Mouse (Mus musculus) heart, postnatal 4 days (tissue): ENCODE measurements at regions not wholly inside any gene's neighbourhood (a gene's known extent, or its start where the extent isn't known, plus 50 kb on each side); places are given as distances from the start of the nearest gene placed in this dataset.

Experiments
- DNase-seq: peaks from one replicate; pipeline ENCODE4 v3.0.0; 2021

DNA sequence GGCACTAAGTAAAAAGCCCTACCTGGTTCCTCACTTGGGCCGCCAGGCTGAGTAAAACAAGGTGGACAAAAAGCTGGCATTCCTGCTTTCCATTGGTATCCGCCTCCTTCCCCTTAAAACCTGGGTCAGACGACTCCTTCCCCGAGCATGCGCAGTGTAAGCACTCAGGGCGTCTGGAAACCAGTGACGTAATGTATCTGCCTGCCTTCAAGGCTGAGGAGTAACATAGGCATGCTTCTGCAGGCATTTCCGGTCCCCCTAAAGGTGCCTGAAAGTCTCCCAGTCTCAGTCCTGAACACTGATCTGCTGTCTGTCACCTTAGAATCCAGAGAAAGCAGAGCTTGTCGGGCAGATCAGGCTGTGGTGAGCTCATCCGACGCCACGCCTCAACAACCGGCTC lies 140.7 kb downstream of the Cd24a start:
- DNase-seq, result no peak

DNA sequence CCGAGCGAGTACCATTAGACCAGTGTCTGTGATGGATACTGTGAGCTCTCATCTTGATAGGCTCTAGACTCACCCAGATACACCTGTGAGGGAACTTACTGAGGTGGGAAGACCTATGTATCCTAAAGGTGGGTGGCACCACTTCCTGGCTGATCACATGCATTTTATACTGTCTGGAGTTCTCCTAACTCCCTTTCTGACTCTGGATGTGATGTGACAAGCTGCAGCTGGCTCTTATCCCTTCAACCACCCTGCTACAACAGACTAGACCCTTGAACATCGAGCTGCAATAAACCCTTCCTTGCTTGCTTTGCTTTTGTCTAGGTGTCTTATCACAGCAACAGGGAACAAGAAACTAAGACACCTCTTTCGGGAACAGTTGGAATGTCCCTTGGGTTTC lies 143.3 kb downstream of the Cd24a start:
- DNase-seq, result no peak

DNA sequence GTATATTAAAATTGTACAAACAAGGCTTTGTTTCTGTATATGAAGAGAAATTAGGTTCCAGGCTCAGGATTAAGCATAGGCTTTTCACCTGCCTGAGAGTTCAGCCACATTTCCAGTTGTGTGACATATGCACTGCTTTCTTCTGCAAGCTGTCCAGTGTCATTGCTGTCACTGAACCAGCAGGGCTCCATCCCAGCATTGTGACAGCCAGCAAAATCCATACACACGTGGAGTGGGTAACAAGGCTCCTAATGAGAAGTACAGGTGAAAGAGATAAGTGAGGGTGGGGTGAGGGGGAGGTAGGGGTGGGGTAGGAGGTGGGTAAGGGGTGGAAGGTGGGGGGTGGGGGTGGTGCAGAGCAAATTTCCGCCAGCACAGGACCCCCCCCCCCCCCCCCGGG lies 144.1 kb downstream of the Cd24a start:
- no peak for DNase-seq

DNA sequence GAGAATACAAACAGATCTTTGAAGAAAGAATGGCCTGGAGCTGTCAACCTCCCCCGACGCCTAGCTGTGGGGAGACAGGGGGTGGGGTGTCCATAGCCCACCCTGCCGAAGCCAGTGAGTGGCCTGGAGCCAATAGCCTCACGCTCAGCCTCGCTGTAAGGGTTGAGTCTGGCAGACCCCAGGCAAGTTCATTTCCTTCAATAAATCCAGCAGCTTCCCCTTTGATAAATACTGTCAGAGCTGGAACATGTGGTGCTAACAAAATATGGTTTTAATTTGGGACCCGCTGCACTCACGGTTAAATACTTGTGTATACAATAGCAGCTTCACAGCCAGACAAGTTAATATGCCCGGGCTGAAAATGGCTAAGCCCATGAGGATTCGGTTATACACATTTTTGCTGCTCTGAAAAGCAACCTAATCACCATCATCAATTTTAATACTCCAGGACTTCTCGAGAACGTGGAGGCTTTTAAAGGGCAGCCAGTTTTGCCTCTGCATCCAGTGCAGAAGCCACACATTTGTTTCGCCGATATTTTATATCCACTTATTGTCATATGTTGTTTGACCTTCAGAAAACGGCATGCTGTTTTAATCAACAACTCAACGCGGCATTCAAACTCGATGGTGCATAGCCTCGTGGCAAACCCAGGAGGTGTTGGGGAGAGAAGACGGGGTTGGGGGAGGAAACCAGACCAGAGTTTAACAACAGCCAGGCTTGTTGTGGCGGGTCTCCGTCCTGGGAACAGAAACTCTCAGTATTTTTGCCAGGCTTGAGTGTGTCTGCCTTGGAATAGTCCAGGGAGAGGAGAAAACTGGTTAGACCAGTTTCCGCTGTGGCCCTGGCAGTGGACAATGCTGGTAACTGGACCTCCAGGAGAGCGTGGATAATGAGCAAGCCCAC lies 144.9 kb downstream of the Cd24a start:
- peak; percentile 20 for DNase-seq

DNA sequence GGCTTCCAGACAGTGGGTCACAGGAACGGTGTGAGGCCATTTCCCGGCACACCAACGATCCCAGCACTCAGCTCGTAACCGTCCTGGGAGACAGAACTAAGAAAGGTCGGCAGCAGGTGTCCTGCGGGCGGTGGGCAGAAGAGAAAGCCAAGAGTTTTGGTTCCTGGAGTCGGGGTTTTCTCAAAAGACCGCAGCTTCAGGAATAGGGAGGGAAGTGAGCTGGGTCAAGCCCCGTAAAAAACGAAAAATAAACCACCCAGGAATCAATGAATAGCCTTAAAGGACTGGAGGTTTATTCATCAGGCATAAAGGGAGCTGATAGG lies 145.5 kb downstream of the Cd24a start:
- DNase-seq, result no peak

DNA sequence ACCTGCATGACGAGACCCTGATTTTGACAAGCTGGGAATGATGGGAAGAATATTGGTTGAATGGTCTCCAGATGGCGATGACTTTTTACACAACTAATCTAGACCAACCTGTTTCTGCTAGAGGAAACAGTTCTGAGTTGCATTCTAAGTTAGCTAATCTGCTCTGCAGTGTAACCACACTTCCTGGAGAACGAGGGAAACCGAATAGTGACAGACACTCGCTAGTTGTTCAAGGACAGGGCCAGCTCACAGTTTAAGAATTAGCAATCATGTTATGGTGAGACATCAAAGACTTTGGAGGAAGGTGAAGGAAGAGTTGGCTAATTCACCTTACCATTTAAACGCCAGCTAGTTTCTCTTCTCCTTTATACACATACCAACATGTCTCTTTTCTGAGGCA lies 149.7 kb downstream of the Cd24a start:
- DNase-seq, result no peak

DNA sequence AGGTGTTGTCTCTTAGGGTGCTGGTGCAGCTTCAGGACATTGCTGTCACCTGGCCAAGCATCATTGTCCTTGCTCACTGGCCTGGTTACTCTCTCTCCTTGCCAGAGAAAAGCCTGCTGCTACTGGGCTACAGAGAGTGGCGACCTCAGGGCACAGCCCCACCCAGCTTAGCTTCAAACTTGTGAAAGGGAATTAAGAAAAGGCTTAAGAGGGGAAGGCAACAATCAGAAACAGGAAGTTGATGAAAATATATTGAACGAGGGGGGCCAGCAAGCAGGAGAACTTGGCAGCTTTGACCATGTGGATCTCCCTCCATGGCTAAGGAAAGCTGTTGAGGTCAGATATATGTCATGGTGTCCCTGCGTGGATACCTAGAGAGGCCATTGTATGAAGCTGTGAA lies 151.1 kb downstream of the Cd24a start:
- DNase-seq, result no peak

DNA sequence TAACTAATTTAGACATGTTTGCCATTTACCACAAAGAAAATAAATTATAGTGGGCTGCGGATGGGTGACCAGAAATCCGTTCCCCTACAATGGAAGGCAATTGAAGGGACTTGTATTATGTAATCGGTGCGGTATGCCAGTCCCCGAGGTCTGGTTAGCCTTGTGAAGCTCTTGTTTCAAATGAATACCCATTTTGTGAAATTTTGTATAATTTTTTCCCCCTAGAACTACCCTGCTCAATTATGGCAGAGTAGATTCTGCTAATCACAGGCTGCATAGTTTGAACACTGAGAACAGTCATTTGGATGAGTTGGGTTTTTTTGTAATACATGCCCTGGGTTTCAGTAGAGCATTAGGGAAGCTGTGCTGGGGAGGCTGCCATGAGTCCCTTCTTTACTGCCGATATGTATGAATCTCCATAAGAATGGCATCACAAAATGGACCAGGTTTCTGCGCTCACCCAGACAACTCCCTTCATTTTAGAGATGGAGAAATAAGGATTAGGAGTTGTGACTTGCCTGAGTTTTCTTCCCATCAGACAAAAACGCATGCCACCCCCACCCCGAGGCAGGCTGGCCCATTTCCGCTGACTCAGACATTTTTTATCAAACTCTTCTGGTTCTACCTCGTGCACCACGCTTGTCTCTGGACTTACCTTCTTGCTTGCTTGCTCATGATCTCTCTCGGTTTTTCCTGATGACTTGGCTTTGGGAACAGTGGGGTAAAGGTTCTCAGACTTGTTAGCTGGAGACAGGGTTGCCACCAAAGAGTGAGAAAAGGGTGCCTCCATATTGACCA lies 155.7 kb downstream of the Cd24a start:
- no peak for DNase-seq

DNA sequence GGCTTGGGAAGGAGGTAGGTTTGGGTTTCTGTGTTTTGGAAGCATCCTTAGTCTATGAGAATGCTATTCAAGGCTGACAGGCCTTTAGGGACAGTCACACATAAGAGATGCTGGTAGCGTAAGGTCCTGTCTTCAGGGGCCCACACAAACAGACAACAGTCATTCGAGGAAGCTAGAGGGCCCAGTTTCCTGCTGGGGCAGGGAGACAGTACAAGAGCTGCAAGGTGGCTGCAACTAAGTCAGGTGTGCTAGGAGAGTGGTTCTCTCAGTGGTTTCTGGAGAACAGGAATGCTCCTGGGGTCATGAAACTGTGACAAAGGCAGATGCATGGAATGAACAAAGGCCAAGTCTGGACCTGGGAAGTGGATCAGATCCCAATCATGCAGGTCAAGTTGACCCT lies 161.1 kb downstream of the Cd24a start:
- DNase-seq, result no peak

DNA sequence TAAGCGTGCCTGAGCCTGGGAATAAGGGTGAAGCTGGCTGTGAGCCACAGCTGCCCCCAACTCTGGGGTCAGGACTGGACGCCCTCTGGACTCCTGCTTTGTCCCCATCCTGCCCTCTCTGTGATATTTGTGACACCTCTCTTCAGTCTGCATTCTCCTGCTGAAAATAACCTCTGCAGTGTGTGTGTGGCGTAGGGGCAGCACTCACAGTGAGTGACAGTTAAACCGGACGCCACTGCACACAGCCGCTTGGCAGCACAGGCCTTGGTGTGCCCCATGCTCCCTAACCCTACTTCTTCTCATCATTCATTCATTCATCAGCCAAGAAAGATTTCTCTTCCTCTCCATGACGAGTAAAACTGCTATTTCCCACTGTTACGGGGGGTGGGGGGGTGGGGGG lies 161.6 kb downstream of the Cd24a start:
- DNase-seq, result peak; percentile 28

DNA sequence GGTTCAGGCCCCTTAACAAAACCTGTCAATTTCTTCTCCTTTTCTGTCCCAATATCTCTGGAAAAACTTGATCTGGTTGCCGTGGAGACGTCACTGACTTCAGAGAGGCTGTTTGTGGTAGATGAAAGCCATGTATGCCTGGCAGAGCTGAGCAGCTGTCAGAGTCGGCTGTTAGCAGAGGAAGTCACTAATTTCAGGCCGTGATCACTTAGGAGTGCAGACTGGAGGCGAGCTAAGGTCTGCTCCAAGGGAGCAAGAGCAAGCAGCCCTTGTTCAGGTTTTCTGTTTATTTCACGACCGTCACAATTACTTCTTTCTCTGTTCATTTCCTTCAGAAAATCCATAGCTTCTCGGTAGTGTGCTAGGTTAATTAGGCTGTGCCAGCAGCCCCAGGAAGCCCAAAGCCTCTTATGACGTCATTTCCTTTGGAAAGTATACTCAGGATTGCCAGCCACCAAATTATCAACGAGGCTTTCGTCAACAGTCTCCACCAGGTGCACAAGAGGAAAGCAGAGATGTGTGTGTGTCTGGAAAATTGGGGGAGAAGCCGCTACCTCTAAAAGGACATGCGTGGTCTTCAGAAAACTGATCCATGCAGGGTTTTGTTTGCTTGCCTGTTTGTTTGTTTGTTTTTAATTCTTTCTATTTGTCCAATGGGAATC lies 161.2 kb downstream of the Qrsl1 start:
- peak; percentile 13 for DNase-seq

DNA sequence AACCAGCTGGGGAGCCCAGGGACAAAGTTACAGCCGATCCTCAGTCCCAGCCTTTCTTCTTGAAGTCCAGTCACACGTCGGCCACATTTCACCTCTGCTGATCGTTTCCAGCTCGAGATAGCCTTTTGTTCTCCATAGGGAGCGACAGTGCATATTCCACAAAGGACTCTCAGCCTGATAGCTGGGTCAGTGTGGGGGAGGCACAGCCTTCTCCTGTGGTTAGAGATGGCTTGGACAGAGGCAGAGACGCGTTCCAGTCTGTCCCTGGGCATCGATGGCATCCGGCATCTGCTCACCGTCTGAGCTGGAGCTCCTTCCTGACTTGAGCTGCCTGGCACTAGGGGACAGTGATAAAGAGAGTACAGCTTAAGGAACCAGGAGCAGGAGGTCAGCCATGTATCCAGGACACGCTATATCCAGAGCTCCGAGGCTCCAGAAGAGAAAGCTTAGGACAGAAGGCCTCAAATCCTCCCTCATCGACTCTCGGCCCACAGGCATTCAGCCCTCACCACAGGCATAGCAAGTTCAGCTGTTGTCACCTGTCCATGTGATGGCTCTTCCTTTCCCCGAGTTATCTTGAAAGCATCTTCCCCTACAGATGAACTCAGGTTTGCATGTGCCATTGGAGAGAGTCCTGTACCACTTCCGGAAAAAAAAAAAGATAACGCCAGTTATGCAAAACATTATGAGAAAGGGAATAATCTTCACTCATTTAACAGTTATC lies 160.0 kb downstream of the Qrsl1 start:
- DNase-seq, result no peak

DNA sequence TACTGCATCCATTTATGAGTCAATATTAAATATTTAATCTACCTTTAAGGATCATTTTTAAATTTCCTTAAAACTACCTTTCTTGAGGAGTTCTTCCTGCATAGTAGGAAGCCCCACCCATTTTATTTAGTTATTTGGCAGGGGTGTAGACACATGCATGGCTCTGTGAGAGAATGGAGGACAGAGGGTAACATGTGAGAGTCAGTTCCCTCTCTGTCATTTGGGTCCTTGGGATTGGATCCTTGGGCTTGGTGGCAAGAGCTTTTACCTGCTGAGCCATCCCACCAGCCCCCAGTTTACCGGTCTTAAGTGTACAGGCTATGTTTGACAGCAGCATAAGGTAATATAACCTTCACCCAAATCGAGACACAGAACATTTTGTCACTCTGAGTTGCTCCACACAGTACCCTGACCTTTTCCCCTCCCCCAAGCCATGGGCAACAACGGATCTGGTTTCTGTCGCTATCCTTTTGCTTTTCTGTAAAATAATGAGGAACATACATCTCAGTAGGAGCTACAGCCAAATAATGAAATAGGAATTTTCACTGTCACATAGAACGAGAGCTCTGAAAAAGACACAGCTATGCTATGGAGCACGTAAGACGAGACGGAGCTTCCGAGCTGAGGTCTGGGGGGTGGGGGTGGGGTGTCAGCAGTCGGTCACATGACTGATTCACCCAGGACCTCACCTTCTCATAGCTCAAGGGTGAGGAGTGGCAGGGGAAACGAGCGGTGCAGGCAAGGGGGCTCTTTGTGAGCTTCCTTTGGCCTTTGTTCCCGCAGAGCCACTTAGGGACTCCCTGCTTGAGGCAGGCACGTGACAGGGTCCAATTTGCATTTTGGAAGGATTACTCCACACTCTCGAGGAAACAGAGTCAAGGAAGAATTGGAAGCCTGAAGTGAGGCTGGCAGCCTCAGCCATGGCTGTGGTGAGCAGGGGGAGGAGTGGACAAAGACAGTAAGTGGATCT lies 159.2 kb downstream of the Qrsl1 start:
- no peak for DNase-seq

DNA sequence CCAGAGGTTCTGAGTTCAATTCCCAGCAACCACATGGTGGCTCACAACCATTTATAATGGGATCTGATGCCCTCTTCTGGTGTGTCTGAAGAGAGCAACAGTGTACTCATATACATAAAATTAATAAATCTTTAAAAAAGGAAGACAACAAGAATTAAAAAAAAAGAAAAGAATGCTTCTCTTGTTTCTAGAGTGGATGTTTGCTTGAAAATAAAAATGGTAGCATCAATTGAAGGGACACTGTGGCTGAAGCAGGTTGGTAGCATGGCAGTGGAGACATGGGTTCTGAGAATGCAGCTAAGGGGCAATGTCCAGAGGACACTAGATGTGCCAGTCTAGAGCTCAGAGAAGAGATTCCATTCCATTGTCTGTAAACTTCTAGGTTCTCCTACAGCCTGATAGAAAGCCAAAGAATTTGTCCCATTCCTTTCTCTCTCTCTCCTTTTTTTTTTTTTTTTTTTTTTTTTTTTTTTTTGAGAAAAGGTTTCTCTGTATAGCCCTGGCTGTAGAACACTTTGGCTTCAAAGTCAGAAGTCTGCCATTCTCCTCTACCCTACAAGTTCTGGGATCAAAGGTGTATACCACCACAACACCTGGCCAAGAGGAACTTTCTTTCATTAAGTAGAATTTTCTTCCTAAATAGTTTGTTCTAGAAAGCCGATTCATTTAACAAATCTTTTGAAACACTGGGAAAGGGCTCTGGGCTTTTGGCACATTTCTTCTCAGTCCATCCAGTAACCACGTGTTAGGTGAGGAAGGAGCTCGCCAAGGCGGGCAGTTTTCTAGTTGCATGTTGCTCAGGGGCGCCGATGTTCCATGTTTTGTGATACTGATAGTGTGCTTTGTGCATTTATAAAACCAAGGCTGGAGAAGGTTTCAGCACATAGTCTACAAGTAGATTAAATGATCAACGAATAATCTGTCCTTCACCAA lies 158.1 kb downstream of the Qrsl1 start:
- DNase-seq, result no peak

DNA sequence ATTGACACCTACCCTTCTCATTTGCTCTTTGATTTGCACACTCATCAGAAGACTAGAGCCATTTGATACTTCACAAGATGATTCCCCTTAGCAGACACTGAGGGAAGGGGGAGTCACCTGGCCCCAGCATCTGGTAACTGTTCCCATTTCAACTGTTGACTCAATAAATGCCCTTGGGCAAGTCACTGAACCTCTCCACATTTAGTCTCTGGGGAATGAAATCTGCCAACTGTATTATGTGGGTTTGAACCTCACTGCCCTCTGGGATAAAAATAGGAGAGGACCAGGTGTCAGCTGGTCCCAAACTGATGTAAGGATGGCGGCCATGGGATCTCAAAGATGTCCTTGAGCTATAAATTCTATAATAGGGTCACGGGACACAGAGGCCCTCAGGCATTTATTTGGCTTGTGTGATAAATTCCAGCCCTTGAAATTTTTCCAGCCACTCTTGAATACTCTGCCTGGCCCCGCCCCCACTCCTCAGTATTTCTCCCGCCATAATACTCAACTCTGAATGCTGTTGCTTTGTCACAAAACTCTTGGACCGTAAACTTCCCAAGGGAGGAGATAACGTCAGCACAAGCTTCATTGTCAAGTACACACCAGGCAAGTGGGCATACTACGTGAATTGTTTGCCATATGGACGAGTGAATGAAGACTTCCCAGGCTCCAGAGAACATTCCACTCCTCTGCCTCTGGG lies 155.5 kb downstream of the Qrsl1 start:
- no peak for DNase-seq

DNA sequence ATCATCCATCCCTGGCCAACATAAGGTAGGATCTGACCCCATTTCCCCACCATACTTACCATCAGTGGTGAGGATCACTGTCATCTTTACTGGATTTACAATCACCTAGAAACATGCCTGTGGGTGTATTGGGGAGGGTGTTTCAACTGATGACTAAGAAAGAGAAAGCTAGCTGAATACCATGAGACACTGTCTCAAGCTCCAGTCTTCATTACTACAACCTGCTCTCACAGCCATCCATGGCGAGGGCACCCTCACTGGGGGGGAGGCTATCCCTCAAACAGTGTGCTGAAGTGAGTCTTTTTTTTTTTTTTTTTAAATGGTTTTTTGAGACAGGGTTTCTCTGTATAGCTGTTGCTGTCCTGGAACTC lies 154.9 kb downstream of the Qrsl1 start:
- DNase-seq, result no peak

DNA sequence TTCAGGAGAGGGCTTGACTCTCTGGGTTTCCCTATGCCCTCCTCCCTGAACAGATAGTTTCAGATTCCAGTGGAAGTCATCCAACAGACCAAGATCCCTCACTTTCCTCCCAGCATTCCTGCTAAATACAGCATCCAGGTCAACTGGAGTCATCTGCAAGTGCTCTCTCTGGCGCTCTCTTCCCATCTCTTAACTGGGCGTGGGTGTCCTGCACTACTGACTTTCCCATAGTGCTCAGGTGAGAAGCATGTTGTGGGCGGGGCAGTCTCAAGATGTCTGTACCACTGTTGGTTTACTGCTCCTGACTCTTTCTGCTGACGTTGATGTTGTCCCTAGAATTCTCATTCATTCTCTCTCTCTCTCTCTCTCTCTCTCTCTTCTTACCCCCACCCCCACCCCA lies 154.0 kb downstream of the Qrsl1 start:
- DNase-seq, result no peak

DNA sequence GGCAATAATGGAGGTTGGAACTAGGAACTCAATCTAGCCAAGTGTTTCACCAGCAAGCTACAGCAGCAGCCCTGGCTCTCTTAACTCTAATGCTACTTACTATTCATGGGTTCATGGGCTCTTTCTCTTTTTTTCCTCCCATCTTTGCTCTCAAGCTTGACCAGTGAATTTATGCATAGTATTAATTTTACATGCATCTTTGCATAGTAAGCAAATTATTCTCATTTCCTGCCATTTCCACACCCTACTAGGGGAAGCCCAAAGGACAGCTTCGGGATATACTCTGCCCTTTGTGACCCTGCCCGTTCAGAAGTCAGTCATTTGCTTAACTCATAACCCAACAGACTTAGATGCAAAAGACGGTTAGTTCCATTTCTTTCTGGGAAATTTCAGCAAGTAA lies 153.2 kb downstream of the Qrsl1 start:
- no peak for DNase-seq

DNA sequence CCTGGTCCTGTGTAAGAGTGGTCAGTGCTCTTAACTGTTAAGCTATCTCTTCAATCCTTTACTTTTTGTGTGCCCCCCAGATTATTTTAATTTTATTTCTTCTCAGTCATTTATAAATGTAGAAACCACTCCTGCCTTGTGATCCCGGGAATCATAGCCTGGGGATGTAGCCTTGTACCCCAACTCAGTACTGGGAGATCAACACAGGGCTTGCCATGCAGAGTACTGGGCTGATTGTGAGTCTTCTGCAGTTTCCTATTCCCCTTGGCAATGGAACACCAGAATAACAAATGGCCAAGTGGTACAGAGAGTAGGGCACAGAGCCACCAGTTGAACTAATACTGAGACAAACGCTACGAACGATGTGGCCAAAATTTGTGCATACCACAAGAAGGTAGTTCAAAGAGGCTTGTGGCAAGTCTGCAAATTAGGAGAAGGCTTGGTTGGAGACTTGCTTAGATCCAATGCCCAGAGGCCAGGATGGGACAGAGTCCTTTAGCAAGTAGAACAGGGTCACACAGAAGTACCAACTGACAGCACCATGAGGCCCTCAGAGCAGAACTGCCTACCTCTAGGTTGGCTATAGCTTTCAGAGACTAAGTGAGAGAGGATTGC lies 151.9 kb downstream of the Qrsl1 start:
- no peak for DNase-seq
